Mouse (Mus musculus) forebrain, embryonic 10.5 days (tissue): ENCODE data around the gene Gm20661. TPM values are rescaled to one million over a fixed set of nuclear protein-coding genes. Genes with fewer than 3 reads are reported as not detected.
"Not testable (repeated sequence)": the region's sequence is repeated elsewhere in the genome, so short reads cannot be mapped to it uniquely, and the experiment has no call there.

Experiments
- DNase-seq: peaks from one replicate; pipeline ENCODE4 v3.0.0-alpha.2; 2017; ENCODE audit warnings: low spot score; ENCODE audit errors: extremely low spot score
- H3K27ac ChIP-seq: fragments of 300-500 bp; sonication (generic); 2 replicates; pipeline ENCODE4 v1.5.1; 2016; ENCODE audit warnings: mild to moderate bottlenecking
- H3K27me3 ChIP-seq: fragments of 300-500 bp; sonication (generic); 2 replicates; pipeline ENCODE4 v1.6.1; 2016; ENCODE audit warnings: mild to moderate bottlenecking; ENCODE audit not compliant: poor library complexity, severe bottlenecking
- H3K36me3 ChIP-seq: fragments of 300-500 bp; sonication (generic); replicated peaks from 2 replicates; pipeline ENCODE4 v1.6.1; 2016; ENCODE audit warnings: mild to moderate bottlenecking, moderate library complexity
- H3K4me1 ChIP-seq: fragments of 300-500 bp; sonication (generic); 2 replicates; pipeline ENCODE4 v1.6.1; 2016
- H3K4me3 ChIP-seq: fragments of 300-500 bp; sonication (generic); 2 replicates; pipeline ENCODE4 v1.5.1; 2016; ENCODE audit warnings: mild to moderate bottlenecking, moderate library complexity
- H3K9me3 ChIP-seq: fragments of 300-500 bp; sonication (generic); 2 replicates; pipeline ENCODE4 v1.6.1; 2016; ENCODE audit warnings: mild to moderate bottlenecking, moderate library complexity
- WGBS: fragments of 180-500 bp; shearing (Covaris S2); methylation state at CpG from one replicate; pipeline ENCODE4 v1.1.7; 2016; 5-methylcytosine and 5-hydroxymethylcytosine counted together
- polyA plus RNA-seq: library from polyadenylated mRNA; unstranded; fragments of >200 nt; fragmentation: Nextera tagmentation; extraction: Ambion mirVana; gene quantifications from 2 replicates; pipeline ENCODE4 v1.2.1, GENCODE M21; 2016

Gene Gm20661
- polyA plus RNA-seq, 1 experiment from 2014 or later = 0.92 TPM

GRCm38 (mm10) chr9:107993013-107993412 is 10.2 kb downstream of the Gm20661 start:
- Histone ChIP-seq H3K4me1 (peaks cover 9% of the 10 kb centered on the region), H3K4me3 (no peak overlapping the region), H3K27ac (no peak overlapping the region), H3K27me3 (no peaks in the 10 kb centered on the region), H3K36me3 (no peaks in the 10 kb centered on the region), H3K9me3 (no peaks in the 10 kb centered on the region)
- no peak for DNase-seq
- 77% methylated on average over 11 of the region's 11 CpGs for WGBS

DNA sequence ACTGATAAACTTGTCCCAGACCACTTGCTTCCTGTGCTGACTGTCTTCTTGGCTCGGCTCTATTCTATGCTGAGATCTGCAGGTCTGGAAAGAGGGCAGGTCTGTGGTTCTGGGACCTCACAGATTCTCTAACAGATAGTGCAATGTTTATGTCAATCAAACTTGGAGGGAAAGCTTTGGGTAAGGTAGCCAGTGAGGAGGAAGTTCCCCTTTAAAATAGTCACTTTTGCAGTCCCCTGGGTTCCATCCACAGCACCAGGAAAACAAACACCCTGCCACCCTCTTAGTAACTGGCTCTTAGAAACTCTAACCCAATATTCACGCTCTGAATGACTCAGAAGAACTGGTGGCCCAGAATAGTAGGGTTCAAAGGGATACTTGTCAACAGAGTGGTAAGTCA is 11.6 kb downstream of the Gm20661 start:
- DNase-seq = no peak
- H3K4me1 ChIP-seq = peaks cover 3% of the 10 kb centered on the region; the same call in 1 of the 2 replicates
- H3K27me3 ChIP-seq = no peaks in the 10 kb centered on the region
- H3K36me3 ChIP-seq = no peaks in the 10 kb centered on the region
- WGBS = 80% methylated on average over 2 of the region's 2 CpGs
- no peaks in the 10 kb centered on the region for H3K9me3 ChIP-seq
- H3K4me3 ChIP-seq = no peak overlapping the region
- H3K27ac ChIP-seq = no peak overlapping the region

DNA sequence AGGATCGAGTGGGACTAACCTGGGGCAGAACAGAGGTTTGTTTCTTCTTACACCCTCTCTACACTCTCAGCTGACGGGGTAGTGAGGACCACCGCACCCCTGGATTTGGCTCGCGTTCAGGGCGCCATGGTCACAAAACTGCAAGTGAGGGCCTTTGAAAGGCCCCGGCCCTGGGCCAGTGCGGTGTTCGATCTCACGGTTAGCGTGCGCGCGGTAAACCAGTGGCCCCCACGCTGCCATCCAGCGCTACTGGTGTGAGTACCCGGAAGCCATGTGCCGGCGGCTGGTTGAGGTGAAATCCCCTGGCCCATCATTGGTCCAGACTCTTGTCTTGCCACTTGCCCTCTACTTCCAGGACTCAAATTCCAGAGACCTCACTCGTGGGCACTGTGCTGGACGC is 12.7 kb downstream of the Gm20661 start:
- DNase-seq = no peak
- Histone ChIP-seq H3K27me3 (no peaks in the 10 kb centered on the region), H3K4me3 (no peak overlapping the region), H3K36me3 (no peaks in the 10 kb centered on the region), H3K4me1 (peaks cover 3% of the 10 kb centered on the region; the same call in 1 of the 2 replicates), H3K27ac (no peak overlapping the region), H3K9me3 (no peaks in the 10 kb centered on the region)
- WGBS = 95% methylated on average over 21 of the region's 21 CpGs

GRCm38 (mm10) chr9:107996049-107996448 is 13.2 kb downstream of the Gm20661 start, which contains the start of gene Gm20662:
Gene Gm20662, plus strand, starts transcription at chr9:107996349.
- WGBS = 92% methylated on average over 5 of the region's 5 CpGs
- Histone ChIP-seq H3K9me3 (no peaks in the 10 kb centered on the region), H3K27ac (no peak within 1 kb of the TSS), H3K4me1 (peaks cover 3% of the 10 kb centered on the region; the same call in 1 of the 2 replicates), H3K36me3 (no peaks in the 10 kb centered on the region), H3K27me3 (no peaks in the 10 kb centered on the region), H3K4me3 (no peak within 1 kb of the TSS)
- DNase-seq = no peak

GRCm38 (mm10) chr9:108001922-108002770 is 19.3 kb downstream of the Gm20661 start, which contains the start of gene Ip6k1:
Gene Ip6k1, plus strand, starts transcription at chr9:108002501.
- peak within 1 kb of the TSS; percentile 98 for H3K27ac ChIP-seq
- H3K9me3 ChIP-seq = no peaks in the 10 kb centered on the region
- peak within 1 kb of the TSS; percentile 98 for H3K4me3 ChIP-seq
- peak; percentile 100 for DNase-seq
- H3K4me1 ChIP-seq = peaks cover 32% of the 10 kb centered on the region
- WGBS = under 1% methylated on average over 51 of the region's 51 CpGs
- no peaks in the 10 kb centered on the region for H3K27me3 ChIP-seq
- peaks cover 10% of the 10 kb centered on the region for H3K36me3 ChIP-seq

GRCm38 (mm10) chr9:108002778-108003530 is 20.1 kb downstream of the Gm20661 start:
- Histone ChIP-seq H3K4me3 (peak overlapping the region; percentile 98), H3K27ac (peak overlapping the region; percentile 98), H3K9me3 (no peaks in the 10 kb centered on the region), H3K4me1 (peaks cover 32% of the 10 kb centered on the region), H3K27me3 (no peaks in the 10 kb centered on the region), H3K36me3 (peaks cover 10% of the 10 kb centered on the region)
- WGBS = under 1% methylated on average over 50 of the region's 50 CpGs
- no peak for DNase-seq

DNA sequence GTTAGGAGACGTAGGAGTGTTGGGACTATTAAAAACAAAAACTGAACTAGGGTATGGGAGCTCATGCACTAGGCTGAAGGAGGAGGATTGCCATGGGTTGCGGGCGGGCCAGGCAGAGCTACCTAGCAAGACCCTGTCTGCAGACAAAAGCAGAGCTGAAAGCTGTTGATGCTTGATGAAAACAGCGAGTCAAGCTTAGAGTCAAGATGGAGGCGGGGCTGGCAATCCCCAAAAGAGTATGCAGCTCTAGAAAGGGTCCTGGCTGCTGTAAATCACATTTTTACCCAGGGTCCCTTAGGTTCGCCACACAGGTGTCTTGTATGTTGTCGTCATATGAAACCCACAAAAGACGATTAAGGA is 20.7 kb downstream of the Gm20661 start:
- peak overlapping the region; percentile 98 for H3K27ac ChIP-seq
- no peaks in the 10 kb centered on the region for H3K27me3 ChIP-seq
- peaks cover 32% of the 10 kb centered on the region for H3K4me1 ChIP-seq
- H3K4me3 ChIP-seq = peak overlapping the region; percentile 98
- H3K9me3 ChIP-seq = no peaks in the 10 kb centered on the region
- DNase-seq = no peak
- 28% methylated on average over 8 of the region's 8 CpGs for WGBS
- H3K36me3 ChIP-seq = peaks cover 13% of the 10 kb centered on the region

DNA sequence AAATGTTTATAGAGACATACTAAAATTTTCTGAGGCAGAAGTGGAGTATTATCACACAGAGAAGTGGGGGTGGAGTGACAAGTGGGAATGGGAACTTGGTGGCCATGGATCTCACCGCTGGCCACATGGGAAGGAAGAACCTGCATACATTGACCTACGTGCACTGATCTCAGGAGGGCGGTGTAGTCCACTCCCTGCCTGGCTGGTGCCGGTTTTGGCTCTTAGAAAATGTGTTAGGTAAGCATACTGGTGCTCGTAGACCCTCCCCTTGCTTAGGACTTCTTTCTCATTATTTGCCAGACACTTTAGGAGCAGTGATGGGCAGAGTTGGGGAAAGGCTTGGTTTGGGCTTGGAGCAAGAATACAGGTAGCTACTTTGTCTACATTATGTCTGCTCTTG is 25.2 kb downstream of the Gm20661 start:
- no peaks in the 10 kb centered on the region for H3K27me3 ChIP-seq
- H3K27ac ChIP-seq = no peak overlapping the region
- H3K9me3 ChIP-seq = no peaks in the 10 kb centered on the region
- H3K4me1 ChIP-seq = peaks cover 22% of the 10 kb centered on the region
- peaks cover 33% of the 10 kb centered on the region for H3K36me3 ChIP-seq
- no peak for DNase-seq
- 94% methylated on average over 5 of the region's 5 CpGs for WGBS
- H3K4me3 ChIP-seq = no peak overlapping the region

DNA sequence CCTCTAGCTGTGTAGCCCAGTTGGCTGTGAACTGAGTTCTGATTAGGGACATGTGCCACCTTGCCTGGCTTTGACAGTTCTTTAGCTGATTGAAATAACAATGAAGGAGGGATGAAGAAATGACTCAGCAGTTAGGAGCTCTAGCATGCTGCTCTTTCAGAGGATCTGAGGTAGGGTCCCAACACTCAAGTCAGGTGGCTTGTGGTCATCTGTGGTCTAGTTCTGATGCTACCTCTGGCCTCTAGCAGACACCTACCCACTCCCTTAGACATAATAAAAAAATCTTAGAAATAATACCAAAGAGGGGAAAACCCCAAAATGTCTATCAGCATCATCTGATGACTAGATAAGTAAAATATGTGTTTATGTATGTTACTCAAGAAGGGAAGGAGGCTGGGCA is 27.5 kb downstream of the Gm20661 start:
- Histone ChIP-seq H3K4me1 (no peaks in the 10 kb centered on the region), H3K27ac (no peak overlapping the region), H3K36me3 (peaks cover 39% of the 10 kb centered on the region), H3K27me3 (no peaks in the 10 kb centered on the region), H3K9me3 (no peaks in the 10 kb centered on the region), H3K4me3 (no peak overlapping the region)
- DNase-seq = no peak

GRCm38 (mm10) chr9:108013577-108013976 is 30.7 kb downstream of the Gm20661 start:
- H3K27me3 ChIP-seq, H3K9me3 ChIP-seq, DNase-seq, H3K27ac ChIP-seq, H3K4me1 ChIP-seq, H3K4me3 ChIP-seq: not testable (repeated sequence)
- H3K36me3 ChIP-seq = peaks cover 53% of the 10 kb centered on the region
- 95% methylated on average over 2 of the region's 2 CpGs for WGBS

- no peaks in the 10 kb centered on the region for H3K9me3 ChIP-seq
- H3K4me3 ChIP-seq = no peak overlapping the region
- H3K4me1 ChIP-seq = no peaks in the 10 kb centered on the region
- peaks cover 49% of the 10 kb centered on the region for H3K36me3 ChIP-seq
- H3K27ac ChIP-seq = no peak overlapping the region
- H3K27me3 ChIP-seq = no peaks in the 10 kb centered on the region
- no peak for DNase-seq
- WGBS = 87% methylated on average over 3 of the region's 3 CpGs
These were observed 34.3 kb downstream of the Gm20661 start for GRCm38 (mm10) chr9:108017127-108017526.

DNA sequence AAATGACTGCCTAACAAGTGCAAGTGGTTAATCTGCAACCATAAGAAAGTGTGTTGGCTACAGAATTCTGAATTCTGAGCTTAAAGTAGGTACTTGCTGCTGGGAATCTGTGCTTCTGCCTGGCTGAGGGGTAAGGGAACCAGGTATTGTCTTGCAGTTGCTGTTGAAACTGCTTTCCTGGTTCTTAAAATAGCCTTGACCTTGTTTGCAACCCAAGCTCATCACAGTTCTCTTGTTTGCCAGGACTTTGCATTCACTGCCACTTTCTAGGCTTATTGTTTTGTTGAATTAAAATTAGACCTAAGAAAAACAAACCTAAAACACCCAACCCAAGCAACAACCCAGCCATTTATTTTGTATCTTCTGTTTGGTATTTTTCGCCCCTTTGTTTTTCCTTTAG is 37.9 kb downstream of the Gm20661 start:
- Histone ChIP-seq H3K4me1 (no peaks in the 10 kb centered on the region), H3K36me3 (peaks cover 44% of the 10 kb centered on the region), H3K27me3 (no peaks in the 10 kb centered on the region), H3K9me3 (no peaks in the 10 kb centered on the region), H3K4me3 (no peak overlapping the region), H3K27ac (no peak overlapping the region)
- DNase-seq = no peak
- 95% methylated on average over 1 of the region's 1 CpGs for whole genome bisulfite sequencing

DNA sequence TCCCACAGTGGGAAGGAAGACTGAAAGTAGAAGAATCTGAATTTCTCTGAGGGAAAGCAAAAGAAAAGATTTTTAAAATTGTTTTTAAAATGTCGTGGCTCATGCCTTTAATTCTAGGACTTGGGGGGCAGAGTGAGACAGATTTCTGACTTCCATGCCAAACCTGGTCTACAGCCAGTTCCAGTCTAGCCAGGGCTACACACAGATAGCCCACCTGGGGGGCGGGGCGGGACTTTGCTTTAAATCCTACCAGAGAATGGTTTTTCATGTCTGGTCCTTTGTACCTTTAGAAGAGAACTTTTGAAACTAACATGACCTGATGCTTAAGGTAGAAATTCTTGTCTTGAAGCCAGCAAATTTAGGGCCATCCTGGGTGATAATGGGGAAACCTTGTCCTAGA is 40.4 kb downstream of the Gm20661 start:
- WGBS = 90% methylated on average over 3 of the region's 3 CpGs
- Histone ChIP-seq H3K4me3 (no peak overlapping the region), H3K27ac (no peak overlapping the region), H3K36me3 (peaks cover 56% of the 10 kb centered on the region), H3K9me3 (peaks cover 6% of the 10 kb centered on the region; the same call in 1 of the 2 replicates), H3K27me3 (no peaks in the 10 kb centered on the region), H3K4me1 (no peaks in the 10 kb centered on the region)
- no peak for DNase-seq
